Mouse (Mus musculus): Measurements from ENCODE around the gene Olfr358.

The Olfr358 gene

DNA sequence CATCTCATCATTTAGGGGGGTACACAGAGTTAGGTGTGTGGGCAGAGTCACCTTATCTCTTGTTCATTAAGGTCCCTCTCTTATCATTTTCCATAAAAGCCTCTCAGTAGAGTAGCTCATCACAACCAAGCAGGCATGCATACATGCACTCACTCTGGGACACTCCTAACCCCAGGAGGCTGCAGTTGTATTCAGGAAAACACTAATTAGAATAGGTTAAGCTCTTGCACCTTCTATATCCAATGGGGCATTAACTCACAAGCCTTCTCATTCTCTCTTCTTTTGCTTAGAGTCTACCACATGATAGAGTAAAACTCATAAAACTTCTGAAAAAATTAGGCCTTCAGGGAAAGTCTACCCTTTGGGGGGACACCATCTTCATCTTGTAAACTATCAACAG lies at the start of gene Olfr358:
Gene Olfr358 (minus strand): TSS at position 101 of the 400 bp plus-strand sequence.
- in situ Hi-C loops (cut with MseI, MboI), result no loop called here

DNA sequence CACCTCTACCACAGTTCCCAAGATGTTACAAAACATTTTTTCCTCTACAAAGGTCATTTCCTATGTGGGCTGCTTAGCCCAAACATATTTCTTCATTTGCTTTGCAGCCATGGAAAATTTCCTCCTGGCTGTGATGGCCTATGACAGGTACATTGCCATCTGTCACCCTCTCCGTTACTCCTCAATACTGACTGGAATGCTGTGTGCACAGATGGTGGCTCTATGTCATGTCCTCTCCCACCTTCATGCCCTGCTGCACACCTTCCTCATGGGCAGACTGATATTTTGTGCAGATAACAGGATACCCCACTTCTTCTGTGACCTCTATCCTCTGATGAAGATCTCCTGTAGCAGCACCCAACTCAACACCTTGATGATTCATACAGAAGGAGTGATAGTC lies 12.1 kb downstream of the Olfr358 start:
- in situ Hi-C loops (cut with MseI, MboI), result no loop called here

DNA sequence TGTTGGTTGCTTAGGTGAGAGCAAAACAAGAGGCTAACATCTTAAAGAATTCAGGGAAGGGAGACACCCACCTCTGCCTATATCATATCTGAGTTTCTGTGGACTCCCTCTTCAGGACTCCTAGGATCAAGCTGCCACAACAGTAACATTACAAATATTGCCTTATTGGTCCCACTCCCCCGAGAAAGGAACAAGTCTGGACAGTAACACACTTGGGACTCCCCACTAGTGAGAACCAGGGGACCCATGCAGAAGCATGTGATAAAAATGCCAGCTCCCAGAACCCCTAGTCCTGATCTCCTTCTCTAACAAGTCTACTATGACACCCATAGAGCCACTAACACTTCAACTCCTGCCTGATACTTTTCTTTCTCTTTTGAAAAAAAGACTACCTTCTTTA lies 15.6 kb downstream of the Olfr358 start, which contains the start of gene Olfr357:
Gene Olfr357 (plus strand): TSS at position 301 of the 400 bp plus-strand sequence.
- in situ Hi-C loops (cut with MseI, MboI), result no loop called here
